Mouse (Mus musculus) heart, adult 2 months (tissue): Measurements from ENCODE around the gene Yod1. TPM values are rescaled to one million over a fixed set of nuclear protein-coding genes. Genes with fewer than 3 reads are reported as not detected.

ENCODE experiments used
- DNase-seq, 2 experiments: peaks; one replicate each; pipeline ENCODE4 v3.0.0; 2021
- H3K27ac ChIP-seq: fragments of 200-600 bp; 2 replicates; pipeline ENCODE4 v1.8.1; 2022
- H3K27me3 ChIP-seq: fragments of 200-500 bp; 2 replicates; pipeline ENCODE4 v1.6.1; 2012; ENCODE audit warnings: mild to moderate bottlenecking, low read length, inconsistent platforms, mixed read lengths; ENCODE audit not compliant: control insufficient read depth, insufficient read depth
- H3K36me3 ChIP-seq: fragments of 200-500 bp; 2 replicates; pipeline ENCODE4 v1.6.1; 2012; ENCODE audit warnings: low read length, inconsistent platforms; ENCODE audit not compliant: control insufficient read depth, insufficient read depth
- H3K4me1 ChIP-seq: fragments of 200-500 bp; 2 replicates; pipeline ENCODE4 v1.6.1; 2011; ENCODE audit warnings: low read length; ENCODE audit not compliant: control insufficient read depth, insufficient read depth
- H3K4me3 ChIP-seq: fragments of 200-600 bp; 2 replicates; pipeline ENCODE4 v1.8.1; 2022
- H3K79me2 ChIP-seq: fragments of 200-500 bp; replicated peaks from 2 replicates; pipeline ENCODE4 v1.6.1; 2012; ENCODE audit warnings: mild to moderate bottlenecking, inconsistent platforms, low read length, moderate library complexity, mixed read lengths; ENCODE audit not compliant: control insufficient read depth, insufficient read depth
- H3K9ac ChIP-seq: fragments of 200-500 bp; 2 replicates; pipeline ENCODE4 v1.6.1; 2012; ENCODE audit warnings: low read depth, mild to moderate bottlenecking, control low read depth, inconsistent platforms, low read length, mixed read lengths
- CTCF ChIP-seq: fragments of 200-600 bp; IDR thresholded peaks from 2 replicates; pipeline ENCODE4 v1.8.1; 2022; ENCODE audit warnings: antibody characterized with exemption, mild to moderate bottlenecking, moderate library complexity
- EP300 ChIP-seq: fragments of 200-500 bp; IDR thresholded peaks from 2 replicates; pipeline ENCODE4 v1.6.1; 2011; ENCODE audit warnings: low read depth, low read length, control low read depth; ENCODE audit not compliant: insufficient read depth
- POLR2A ChIP-seq: fragments of 200-500 bp; IDR thresholded peaks from 2 replicates; pipeline ENCODE4 v1.6.1; 2011; ENCODE audit warnings: mild to moderate bottlenecking, low read depth, low read length, control low read depth; ENCODE audit not compliant: insufficient read depth
- WGBS: fragments of 180-500 bp; shearing (Covaris S2); methylation state at CpG from one replicate; pipeline ENCODE4 v1.1.7; 2018; 5-methylcytosine and 5-hydroxymethylcytosine counted together
- intact Hi-C: fragments of 180-260 bp; cut with DNase I; formaldehyde crosslinking; loops from one replicate; pipeline ENCODE4 v1.15.1; 2025
- polyA plus RNA-seq: library from polyadenylated mRNA; depleted of rRNA; stranded (reverse); fragments of >200 nt; gene quantifications from 2 replicates; pipeline ENCODE4 v1.2.3, GENCODE M21; 2012; rRNA removed
- total RNA-seq, 2 experiments: library from RNA; stranded (reverse); gene quantifications; 2 replicates each; pipeline ENCODE4 v1.2.3; 2021

Yod1 gene
- total and polyA plus RNA-seq, 3 experiments, result 1.2 to 4.9 (median 3.7) TPM

- TF ChIP-seq POLR2A, result no peak
- no peak for TF ChIP-seq EP300
- no peak for TF ChIP-seq CTCF
- intact Hi-C loops, result loop anchor here (10.0 kb wide), 1 partner anchor 195 kb away; no protein-coding TSS in a partner anchor
- Histone ChIP-seq H3K4me3 (no peak overlapping the region), H3K36me3 (no peaks in the 10 kb centered on the region), H3K27me3 (no peaks in the 10 kb centered on the region), H3K27ac (no peak overlapping the region), H3K9ac (no peak overlapping the region), H3K4me1 (no peaks in the 10 kb centered on the region), H3K79me2 (no peaks in the 10 kb centered on the region)
- 79% methylated on average over 2 of the region's 2 CpGs for WGBS
- no peak for DNase-seq
Observed at GRCm38 (mm10) chr1:130769925-130770324, 52.8 kb downstream of the Yod1 start.

GRCm38 (mm10) chr1:130770487-130770886 is 53.4 kb downstream of the Yod1 start:
- no peak overlapping the region for H3K27ac ChIP-seq
- no peaks in the 10 kb centered on the region for H3K4me1 ChIP-seq
- no peak overlapping the region for H3K9ac ChIP-seq
- H3K36me3 ChIP-seq, result no peaks in the 10 kb centered on the region
- 75% methylated on average over 4 of the region's 4 CpGs for WGBS
- no peaks in the 10 kb centered on the region for H3K79me2 ChIP-seq
- no peak for DNase-seq
- H3K27me3 ChIP-seq, result no peaks in the 10 kb centered on the region
- no peak overlapping the region for H3K4me3 ChIP-seq
- intact Hi-C loops, result loop anchor here (10.0 kb wide), 1 partner anchor 196 kb away; no protein-coding TSS in a partner anchor
- no peak for TF ChIP-seq CTCF
- TF ChIP-seq POLR2A, result no peak
- TF ChIP-seq EP300, result no peak

- TF ChIP-seq EP300 (no peak), POLR2A (no peak), CTCF (no peak)
- Histone ChIP-seq H3K4me3 (no peak overlapping the region), H3K36me3 (no peaks in the 10 kb centered on the region), H3K27me3 (no peaks in the 10 kb centered on the region), H3K79me2 (no peaks in the 10 kb centered on the region), H3K27ac (no peak overlapping the region), H3K9ac (no peak overlapping the region), H3K4me1 (no peaks in the 10 kb centered on the region)
- intact Hi-C loops, result loop anchor here (10.0 kb wide), 1 partner anchor 196 kb away; no protein-coding TSS in a partner anchor
- WGBS, result 65% methylated on average over 3 of the region's 3 CpGs
- DNase-seq, result no peak
Observed at GRCm38 (mm10) chr1:130770981-130771494, 53.9 kb downstream of the Yod1 start.

Other genes starting within 250 kb of the Yod1 start
- not detected for gene Zp3r, start 87.7 kb upstream of the Yod1 start, total RNA-seq
- not detected in 2 replicates for gene Zp3r, start 87.7 kb upstream of the Yod1 start, polyA plus RNA-seq
- gene C4bp, start 55.7 kb upstream of the Yod1 start, total RNA-seq, result not detected
- gene C4bp, start 55.7 kb upstream of the Yod1 start, polyA plus RNA-seq, result not detected in 2 replicates
- under 1 TPM; 0.14 to 0.16 TPM for gene Gm29427, start 1.5 kb upstream of the Yod1 start, total RNA-seq
- gene Gm29427, start 1.5 kb upstream of the Yod1 start, polyA plus RNA-seq, result 0.14 and 0.32 TPM in 2 replicates
- gene Pfkfb2, start 11.9 kb downstream of the Yod1 start, total RNA-seq, result 10 to 100 TPM; 82.5 to 96.6 TPM
- gene Pfkfb2, start 11.9 kb downstream of the Yod1 start, polyA plus RNA-seq, result 31.9 and 58.5 TPM in 2 replicates
- under 1 TPM; 0.43 to 0.47 TPM for gene AA986860, start 14.6 kb downstream of the Yod1 start, total RNA-seq
- gene AA986860, start 14.6 kb downstream of the Yod1 start, polyA plus RNA-seq, result 0.41 and 0.82 TPM in 2 replicates
- under 1 TPM; 0.39 to 0.41 TPM for gene Fcamr, start 83.6 kb downstream of the Yod1 start, total RNA-seq
- 0.96 and 1.6 TPM in 2 replicates for gene Fcamr, start 83.6 kb downstream of the Yod1 start, polyA plus RNA-seq
- gene Pigr, start 109.4 kb downstream of the Yod1 start, total RNA-seq, result not detected
- 0.32 and 3.1 TPM in 2 replicates for gene Pigr, start 109.4 kb downstream of the Yod1 start, polyA plus RNA-seq
- 1 to 10 TPM; 1.1 to 1.5 TPM for gene Fcmr, start 148.3 kb downstream of the Yod1 start, total RNA-seq
- 0.91 and 6.5 TPM in 2 replicates for gene Fcmr, start 148.3 kb downstream of the Yod1 start, polyA plus RNA-seq
- gene Il24, start 170.1 kb downstream of the Yod1 start, total RNA-seq, result not detected
- gene Il24, start 170.1 kb downstream of the Yod1 start, polyA plus RNA-seq, result not detected in 2 replicates
- not detected for gene Il20, start 194.1 kb downstream of the Yod1 start, total RNA-seq
- not detected in 2 replicates for gene Il20, start 194.1 kb downstream of the Yod1 start, polyA plus RNA-seq
- not detected for gene Il19, start 222.8 kb downstream of the Yod1 start, total RNA-seq
- gene Il19, start 222.8 kb downstream of the Yod1 start, polyA plus RNA-seq, result not detected in 2 replicates